Mouse (Mus musculus): ENCODE measurements around the gene Cpox.

DNA sequence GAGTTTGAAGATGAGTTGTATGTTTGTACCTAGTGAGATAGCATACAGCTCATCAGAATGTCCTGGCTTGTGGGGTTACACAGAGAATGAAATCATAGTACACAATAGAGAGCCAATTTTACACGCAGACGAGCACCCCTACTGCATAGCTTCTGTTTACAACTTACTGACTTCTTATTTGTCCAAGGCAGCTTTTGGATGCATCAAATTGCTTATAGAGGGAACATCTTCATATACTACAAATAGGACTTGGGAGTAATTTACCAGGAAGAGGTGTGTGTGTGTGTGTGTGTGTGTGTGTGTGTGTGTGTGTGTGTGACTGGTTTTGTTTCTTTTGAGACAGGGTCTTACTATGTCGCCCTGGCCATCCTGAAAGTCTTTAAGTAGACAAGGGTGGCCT, 1.5 kb upstream of the Cpox start:
- TF ChIP-seq CTCF (IDR thresholded peaks at IDR 0.05; ENCODE audit: borderline replicate concordance, extremely low read depth, insufficient read depth, insufficient read length) (no peak), POLR2A (IDR thresholded peaks at IDR 0.05; ENCODE audit: borderline replicate concordance, extremely low read depth, insufficient read depth, insufficient read length, poor library complexity, severe bottlenecking) (no peak)
